Mouse (Mus musculus): ENCODE results near the gene Tmem141. TPM values are rescaled to one million over a fixed set of nuclear protein-coding genes. Genes with fewer than 3 reads are reported as not detected.

Tmem141 gene
- polyA plus RNA-seq, 1 experiment from 2014 or later: 30.5 TPM

DNA sequence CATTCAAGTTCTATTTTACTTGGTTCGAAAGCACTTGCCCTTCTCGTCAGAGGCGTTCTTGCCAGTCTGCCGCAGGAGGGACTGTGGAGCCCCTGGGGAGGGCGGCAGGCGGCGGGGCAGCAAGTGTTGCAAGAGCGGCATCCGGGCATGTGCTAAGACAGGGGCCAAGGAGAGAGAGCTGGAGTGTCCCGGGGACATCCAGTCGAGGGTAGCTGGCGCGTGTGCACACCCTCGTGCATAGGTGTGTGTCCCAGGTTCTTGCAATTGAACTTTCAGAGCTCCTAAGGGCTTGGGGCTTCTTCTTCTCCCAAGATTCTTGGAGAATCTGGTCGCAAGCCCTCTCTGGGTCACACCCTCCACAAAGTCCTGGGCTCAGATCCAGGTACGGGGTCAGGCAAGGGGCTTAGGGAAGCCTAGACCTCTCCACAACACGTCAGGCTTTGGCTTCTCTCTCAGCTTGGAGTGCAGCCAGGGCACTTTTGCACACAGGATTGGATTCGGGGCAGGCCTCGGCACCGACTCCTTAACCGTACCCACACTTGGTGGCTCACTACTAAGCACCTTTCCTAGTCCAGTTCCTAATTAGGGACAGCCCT is 46.3 kb downstream of the Tmem141 start:
- Histone ChIP-seq H3K27ac (ENCODE audit: low read length) (peak overlapping the region; percentile 92), H3K9ac (ENCODE audit: low read length) (peak overlapping the region; percentile 69), H3K36me3 (ENCODE audit: control insufficient read depth, insufficient read depth, low read length) (0 out of 2 replicates have a peak, but pooled peaks cover 2% of the 10 kb centered on the region), H3K4me1 (replicated peaks; ENCODE audit: control insufficient read depth, insufficient read depth, low read length) (peaks cover 43% of the 10 kb centered on the region), H3K9me3 (ENCODE audit: control insufficient read depth, low read length) (no peaks in the 10 kb centered on the region), H3K27me3 (ENCODE audit: control insufficient read depth, insufficient read depth, low read depth, low read length) (peaks cover 48% of the 10 kb centered on the region), H3K4me2 (ENCODE audit: low read depth, low read length) (peak overlapping the region; percentile 91), H3K4me3 (ENCODE audit: low read length) (peak overlapping the region; percentile 58)
- peak; percentile 11; the same call in 1 of the 2 replicates for ATAC-seq (ENCODE audit: low read depth)
- WGBS: 5% methylated on average over 21 of the region's 21 CpGs

GRCm38 (mm10) chr2:25574579-25575431 is 47.0 kb downstream of the Tmem141 start, which contains the start of the genes Mamdc4 and Phpt1:
Gene Mamdc4 (minus strand): TSS chr2:25574845.
Gene Phpt1 (minus strand): TSS chr2:25575224.
- Histone ChIP-seq H3K4me1 (replicated peaks; ENCODE audit: control insufficient read depth, insufficient read depth, low read length) (peaks cover 43% of the 10 kb centered on the region), H3K36me3 (ENCODE audit: control insufficient read depth, insufficient read depth, low read length) (peaks cover 2% of the 10 kb centered on the region; the same call in 1 of the 2 replicates), H3K4me2 (ENCODE audit: low read depth, low read length) (peak within 1 kb of the TSS; percentile 91), H3K27ac (ENCODE audit: low read length) (peak within 1 kb of the TSS; percentile 92), H3K4me3 (ENCODE audit: low read length) (peak within 1 kb of the TSS; percentile 58), H3K9me3 (ENCODE audit: control insufficient read depth, low read length) (no peaks in the 10 kb centered on the region), H3K9ac (ENCODE audit: low read length) (peak within 1 kb of the TSS; percentile 71), H3K27me3 (ENCODE audit: control insufficient read depth, insufficient read depth, low read depth, low read length) (peaks cover 41% of the 10 kb centered on the region)
- peak; percentile 98 for ATAC-seq (ENCODE audit: low read depth)
- WGBS: under 1% methylated on average over 42 of the region's 45 CpGs

DNA sequence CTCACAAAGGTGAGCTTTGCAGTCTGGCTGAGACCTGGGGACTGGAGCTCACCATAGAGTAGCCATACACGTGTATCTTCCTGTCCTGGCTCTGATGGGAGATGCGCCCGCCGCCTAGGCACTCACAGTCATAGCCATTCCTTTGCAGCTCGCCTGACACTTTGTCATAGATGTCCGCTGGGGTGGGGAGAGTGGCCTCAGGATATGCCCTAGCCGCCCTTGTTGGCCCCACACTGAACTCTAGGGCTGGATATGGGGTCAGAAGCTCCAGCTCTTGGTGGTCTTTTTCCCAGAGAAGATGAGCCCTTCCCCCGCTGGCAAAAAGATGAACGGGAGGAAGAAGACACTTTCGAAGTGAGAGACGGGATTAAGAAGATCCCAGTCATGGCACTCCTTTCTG is 47.7 kb downstream of the Tmem141 start:
- ATAC-seq (ENCODE audit: low read depth): no peak
- H3K9ac ChIP-seq (ENCODE audit: low read length): peak overlapping the region; percentile 71
- H3K27ac ChIP-seq (ENCODE audit: low read length): peak overlapping the region; percentile 92
- 10% methylated on average over 11 of the region's 11 CpGs for WGBS
- peaks cover 34% of the 10 kb centered on the region for H3K27me3 ChIP-seq (ENCODE audit: control insufficient read depth, insufficient read depth, low read depth, low read length)
- peak overlapping the region; percentile 58 for H3K4me3 ChIP-seq (ENCODE audit: low read length)
- peaks cover 2% of the 10 kb centered on the region; the same call in 1 of the 2 replicates for H3K36me3 ChIP-seq (ENCODE audit: control insufficient read depth, insufficient read depth, low read length)
- H3K4me1 ChIP-seq (replicated peaks; ENCODE audit: control insufficient read depth, insufficient read depth, low read length): peaks cover 43% of the 10 kb centered on the region
- H3K4me2 ChIP-seq (ENCODE audit: low read depth, low read length): peak overlapping the region; percentile 91
- H3K9me3 ChIP-seq (ENCODE audit: control insufficient read depth, low read length): no peaks in the 10 kb centered on the region

- H3K4me1 ChIP-seq (replicated peaks; ENCODE audit: control insufficient read depth, insufficient read depth, low read length): peaks cover 34% of the 10 kb centered on the region
- H3K27me3 ChIP-seq (ENCODE audit: control insufficient read depth, insufficient read depth, low read depth, low read length): peaks cover 23% of the 10 kb centered on the region
- H3K4me2 ChIP-seq (ENCODE audit: low read depth, low read length): no peak overlapping the region
- peaks cover 2% of the 10 kb centered on the region; the same call in 1 of the 2 replicates for H3K36me3 ChIP-seq (ENCODE audit: control insufficient read depth, insufficient read depth, low read length)
- H3K9me3 ChIP-seq (ENCODE audit: control insufficient read depth, low read length): no peaks in the 10 kb centered on the region
- WGBS: 83% methylated on average over 2 of the region's 2 CpGs
- no peak for ATAC-seq (ENCODE audit: low read depth)
- no peak overlapping the region for H3K4me3 ChIP-seq (ENCODE audit: low read length)
- no peak overlapping the region for H3K27ac ChIP-seq (ENCODE audit: low read length)
- H3K9ac ChIP-seq (ENCODE audit: low read length): no peak overlapping the region
Measured at GRCm38 (mm10) chr2:25573068-25573467, 48.7 kb downstream of the Tmem141 start.

DNA sequence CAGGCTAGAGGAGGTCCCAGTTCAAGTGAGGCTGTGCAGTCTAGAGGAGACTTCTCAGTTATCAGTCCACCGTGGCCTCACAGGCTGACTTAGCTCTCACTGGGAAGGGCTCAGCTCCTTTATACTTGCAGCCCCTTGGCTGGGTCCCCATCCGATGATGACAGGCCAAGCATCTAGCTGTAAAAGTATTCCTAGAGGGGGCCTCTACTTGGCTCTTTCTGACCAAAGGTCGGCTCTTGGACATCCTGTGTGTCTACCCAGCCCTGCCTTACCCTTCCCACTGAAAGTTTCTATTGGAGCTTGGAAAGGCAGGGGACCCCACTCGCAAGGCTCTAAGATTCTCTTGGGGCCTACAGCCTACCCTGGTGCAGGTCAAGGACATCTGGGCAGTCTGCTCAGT is 50.6 kb downstream of the Tmem141 start:
- Histone ChIP-seq H3K9ac (ENCODE audit: low read length) (no peak overlapping the region), H3K36me3 (ENCODE audit: control insufficient read depth, insufficient read depth, low read length) (peaks cover 10% of the 10 kb centered on the region; the same call in 1 of the 2 replicates), H3K9me3 (ENCODE audit: control insufficient read depth, low read length) (no peaks in the 10 kb centered on the region), H3K4me3 (ENCODE audit: low read length) (no peak overlapping the region), H3K4me1 (replicated peaks; ENCODE audit: control insufficient read depth, insufficient read depth, low read length) (peaks cover 23% of the 10 kb centered on the region), H3K27me3 (ENCODE audit: control insufficient read depth, insufficient read depth, low read depth, low read length) (peaks cover 5% of the 10 kb centered on the region), H3K4me2 (ENCODE audit: low read depth, low read length) (no peak overlapping the region), H3K27ac (ENCODE audit: low read length) (no peak overlapping the region)
- ATAC-seq (ENCODE audit: low read depth): no peak
- WGBS: 93% methylated on average over 4 of the region's 4 CpGs

Other genes with a start within 250 kb of the Tmem141 start
- 39.0 and 39.3 TPM in 2 replicates for gene Sapcd2, start 249.7 kb downstream of the Tmem141 start, polyA plus RNA-seq (2015; fragmentation: Nextera tagmentation; extraction: Ambion mirVana)
- gene Entpd2, start 226.1 kb downstream of the Tmem141 start, polyA plus RNA-seq (2015; fragmentation: Nextera tagmentation; extraction: Ambion mirVana): 3.6 and 4.8 TPM in 2 replicates
- gene Npdc1, start 222.7 kb downstream of the Tmem141 start, polyA plus RNA-seq (2015; fragmentation: Nextera tagmentation; extraction: Ambion mirVana): 31.6 and 36.5 TPM in 2 replicates
- 0.10 and 0.15 TPM in 2 replicates for gene Fut7, start 198.7 kb downstream of the Tmem141 start, polyA plus RNA-seq (2015; fragmentation: Nextera tagmentation; extraction: Ambion mirVana)
- 4.9 and 5.4 TPM in 2 replicates for gene Abca2, start 193.3 kb downstream of the Tmem141 start, polyA plus RNA-seq (2015; fragmentation: Nextera tagmentation; extraction: Ambion mirVana)
- 139 and 180 TPM in 2 replicates for gene Clic3, start 165.2 kb downstream of the Tmem141 start, polyA plus RNA-seq (2015; fragmentation: Nextera tagmentation; extraction: Ambion mirVana)
- gene Paxx, start 160.9 kb downstream of the Tmem141 start, polyA plus RNA-seq (2015; fragmentation: Nextera tagmentation; extraction: Ambion mirVana): 37.9 and 44.8 TPM in 2 replicates
- gene Ptgds, start 152.0 kb downstream of the Tmem141 start, polyA plus RNA-seq (2015; fragmentation: Nextera tagmentation; extraction: Ambion mirVana): 10.7 and 16.5 TPM in 2 replicates
- gene Lcn12, start 128.1 kb downstream of the Tmem141 start, polyA plus RNA-seq (2015; fragmentation: Nextera tagmentation; extraction: Ambion mirVana): not detected in 2 replicates
- 80.8 and 81.1 TPM in 2 replicates for gene Fbxw5, start 121.3 kb downstream of the Tmem141 start, polyA plus RNA-seq (2015; fragmentation: Nextera tagmentation; extraction: Ambion mirVana)
- 6.5 and 7.3 TPM in 2 replicates for gene C8g, start 120.3 kb downstream of the Tmem141 start, polyA plus RNA-seq (2015; fragmentation: Nextera tagmentation; extraction: Ambion mirVana)
- gene Traf2, start 75.1 kb downstream of the Tmem141 start, polyA plus RNA-seq (2015; fragmentation: Nextera tagmentation; extraction: Ambion mirVana): 38.2 and 39.1 TPM in 2 replicates
- 319 and 355 TPM in 2 replicates for gene Edf1, start 64.2 kb downstream of the Tmem141 start, polyA plus RNA-seq (2015; fragmentation: Nextera tagmentation; extraction: Ambion mirVana)
- gene Mamdc4, start 47.2 kb downstream of the Tmem141 start, polyA plus RNA-seq (2015; fragmentation: Nextera tagmentation; extraction: Ambion mirVana): 3.1 and 8.2 TPM in 2 replicates
- gene Phpt1, start 46.8 kb downstream of the Tmem141 start, polyA plus RNA-seq (2015; fragmentation: Nextera tagmentation; extraction: Ambion mirVana): 164 and 167 TPM in 2 replicates
- 0.21 TPM in 1 of 2 replicates, not detected in the other for gene Ajm1, start 40.2 kb downstream of the Tmem141 start, polyA plus RNA-seq (2015; fragmentation: Nextera tagmentation; extraction: Ambion mirVana)
- gene Rabl6, start 13.5 kb downstream of the Tmem141 start, polyA plus RNA-seq (2015; fragmentation: Nextera tagmentation; extraction: Ambion mirVana): 60.7 and 61.8 TPM in 2 replicates
- 0.14 and 0.15 TPM in 2 replicates for gene Ccdc183, start 4.3 kb downstream of the Tmem141 start, polyA plus RNA-seq (2015; fragmentation: Nextera tagmentation; extraction: Ambion mirVana)
- gene Fcna, start 6.0 kb upstream of the Tmem141 start, polyA plus RNA-seq (2015; fragmentation: Nextera tagmentation; extraction: Ambion mirVana): 3.5 and 10.6 TPM in 2 replicates
- gene Lcn8, start 31.1 kb upstream of the Tmem141 start, polyA plus RNA-seq (2015; fragmentation: Nextera tagmentation; extraction: Ambion mirVana): 0.33 TPM in 1 of 2 replicates, not detected in the other
- gene Lcn5, start 35.9 kb upstream of the Tmem141 start, polyA plus RNA-seq (2015; fragmentation: Nextera tagmentation; extraction: Ambion mirVana): not detected in 2 replicates
- gene Lcn6, start 54.8 kb upstream of the Tmem141 start, polyA plus RNA-seq (2015; fragmentation: Nextera tagmentation; extraction: Ambion mirVana): not detected in 2 replicates
- not detected in 2 replicates for gene Lcn10, start 60.7 kb upstream of the Tmem141 start, polyA plus RNA-seq (2015; fragmentation: Nextera tagmentation; extraction: Ambion mirVana)
- gene Obp2a, start 78.0 kb upstream of the Tmem141 start, polyA plus RNA-seq (2015; fragmentation: Nextera tagmentation; extraction: Ambion mirVana): not detected in 2 replicates
- 60.2 and 63.4 TPM in 2 replicates for gene Bmyc, start 84.7 kb upstream of the Tmem141 start, polyA plus RNA-seq (2015; fragmentation: Nextera tagmentation; extraction: Ambion mirVana)
- not detected in 2 replicates for gene Obp2b, start 115.0 kb upstream of the Tmem141 start, polyA plus RNA-seq (2015; fragmentation: Nextera tagmentation; extraction: Ambion mirVana)
- not detected in 2 replicates for gene Lcn3, start 143.6 kb upstream of the Tmem141 start, polyA plus RNA-seq (2015; fragmentation: Nextera tagmentation; extraction: Ambion mirVana)
- gene Lcn11, start 155.0 kb upstream of the Tmem141 start, polyA plus RNA-seq (2015; fragmentation: Nextera tagmentation; extraction: Ambion mirVana): not detected in 2 replicates
- not detected in 2 replicates for gene Gm13539, start 160.3 kb upstream of the Tmem141 start, polyA plus RNA-seq (2015; fragmentation: Nextera tagmentation; extraction: Ambion mirVana)
- gene Glt6d1, start 193.8 kb upstream of the Tmem141 start, polyA plus RNA-seq (2015; fragmentation: Nextera tagmentation; extraction: Ambion mirVana): not detected in 2 replicates
- not detected in 2 replicates for gene Lcn9, start 201.1 kb upstream of the Tmem141 start, polyA plus RNA-seq (2015; fragmentation: Nextera tagmentation; extraction: Ambion mirVana)
- gene Sohlh1, start 225.2 kb upstream of the Tmem141 start, polyA plus RNA-seq (2015; fragmentation: Nextera tagmentation; extraction: Ambion mirVana): not detected in 2 replicates
- gene Kcnt1, start 241.7 kb upstream of the Tmem141 start, polyA plus RNA-seq (2015; fragmentation: Nextera tagmentation; extraction: Ambion mirVana): 0.24 and 0.46 TPM in 2 replicates